Mouse (Mus musculus): ENCODE measurements around the gene Cldn11. TPM values are rescaled to one million over a fixed set of nuclear protein-coding genes. Genes with fewer than 3 reads are reported as not detected.

Cldn11 gene
- polyA plus RNA-seq (2015; fragmentation: Nextera tagmentation; extraction: Ambion mirVana), result 43.4 and 47.0 TPM in 2 replicates

GRCm38 (mm10) chr3:31149706-31150105 is at the start of gene Cldn11:
TSS of gene Cldn11 (plus strand) at chr3:31149920.
- H3K4me2 ChIP-seq (replicated peaks), result peak within 1 kb of the TSS; percentile 92
- no peaks in the 10 kb centered on the region for H3K36me3 ChIP-seq
- 1% methylated on average over 26 of the region's 33 CpGs for WGBS
- H3K4me1 ChIP-seq (replicated peaks), result peaks cover 14% of the 10 kb centered on the region
- peak; percentile 88 for ATAC-seq
- H3K27me3 ChIP-seq, result peaks cover 35% of the 10 kb centered on the region
- peak within 1 kb of the TSS; percentile 47 for H3K4me3 ChIP-seq (replicated peaks)
- peak within 1 kb of the TSS; percentile 63; the same call in 1 of the 2 replicates for H3K9ac ChIP-seq (replicated peaks)
- H3K9me3 ChIP-seq, result no peaks in the 10 kb centered on the region
- H3K27ac ChIP-seq, result no peak within 1 kb of the TSS

DNA sequence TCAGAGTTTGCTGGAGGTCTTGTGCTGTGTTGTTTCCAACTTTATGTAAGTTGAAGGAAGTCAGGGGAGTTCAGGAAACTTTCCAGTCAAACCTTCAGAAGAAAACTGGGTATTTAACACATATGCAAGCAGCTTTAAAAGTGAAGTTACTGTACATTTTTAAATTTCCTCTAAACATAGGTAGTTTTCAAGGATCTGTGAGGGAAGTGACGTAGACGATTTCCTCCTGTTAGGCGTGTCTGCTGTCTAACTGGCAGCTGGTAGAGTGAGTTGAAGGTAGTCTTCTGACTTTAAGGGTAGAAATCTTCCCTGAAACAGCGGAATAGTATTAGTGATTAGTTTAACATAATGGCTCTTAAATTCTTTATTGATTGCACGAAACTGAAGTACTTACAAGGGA is 49.7 kb upstream of the Cldn11 start:
- no peak for ATAC-seq
- 88% methylated on average over 5 of the region's 5 CpGs for WGBS
- no peaks in the 10 kb centered on the region for H3K36me3 ChIP-seq
- H3K27ac ChIP-seq, result no peak overlapping the region
- H3K4me3 ChIP-seq (replicated peaks), result peak overlapping the region; percentile 18
- H3K27me3 ChIP-seq, result no peaks in the 10 kb centered on the region
- peaks cover 73% of the 10 kb centered on the region for H3K4me1 ChIP-seq (replicated peaks)
- H3K9me3 ChIP-seq, result no peaks in the 10 kb centered on the region
- H3K4me2 ChIP-seq (replicated peaks), result peak overlapping the region; percentile 48
- H3K9ac ChIP-seq (replicated peaks), result no peak overlapping the region

GRCm38 (mm10) chr3:31100802-31101201 is 48.9 kb upstream of the Cldn11 start:
- Histone ChIP-seq H3K36me3 (no peaks in the 10 kb centered on the region), H3K27me3 (no peaks in the 10 kb centered on the region), H3K9me3 (no peaks in the 10 kb centered on the region), H3K4me1 (replicated peaks) (peaks cover 74% of the 10 kb centered on the region), H3K4me3 (replicated peaks) (no peak overlapping the region), H3K9ac (replicated peaks) (no peak overlapping the region), H3K4me2 (replicated peaks) (0 out of 2 replicates have a peak overlapping the region, but pooled peaks have one; percentile 22), H3K27ac (no peak overlapping the region)
- ATAC-seq, result no peak
- WGBS, result 94% methylated on average over 3 of the region's 3 CpGs

DNA sequence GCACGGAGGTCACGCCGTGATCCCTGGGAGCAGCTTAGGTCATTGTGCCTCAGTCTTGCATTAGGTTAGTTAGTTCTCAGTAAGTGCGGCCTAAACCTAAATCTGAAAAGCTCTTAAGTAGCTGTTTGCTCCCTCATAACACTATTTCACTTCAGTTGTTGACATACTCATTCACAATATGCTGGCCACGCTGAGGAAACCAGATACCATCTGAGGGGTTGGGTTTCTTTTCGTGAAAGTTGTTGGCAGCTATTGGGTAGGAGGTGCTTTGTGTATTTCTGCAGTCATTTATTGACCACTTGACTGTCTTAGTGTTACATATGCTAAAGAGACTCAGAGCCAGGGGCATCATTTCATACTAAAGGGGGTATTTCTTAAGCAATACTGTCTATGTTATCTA is 44.8 kb upstream of the Cldn11 start:
- Histone ChIP-seq H3K4me2 (replicated peaks) (no peak overlapping the region), H3K9me3 (no peaks in the 10 kb centered on the region), H3K4me1 (replicated peaks) (peaks cover 58% of the 10 kb centered on the region), H3K4me3 (replicated peaks) (no peak overlapping the region), H3K36me3 (no peaks in the 10 kb centered on the region), H3K27ac (no peak overlapping the region), H3K9ac (replicated peaks) (no peak overlapping the region), H3K27me3 (no peaks in the 10 kb centered on the region)
- WGBS, result 82% methylated on average over 6 of the region's 6 CpGs
- no peak for ATAC-seq

- ATAC-seq, result no peak
- Histone ChIP-seq H3K4me1 (replicated peaks) (peaks cover 50% of the 10 kb centered on the region), H3K36me3 (no peaks in the 10 kb centered on the region), H3K4me2 (replicated peaks) (no peak overlapping the region), H3K9ac (replicated peaks) (no peak overlapping the region), H3K27ac (no peak overlapping the region), H3K27me3 (no peaks in the 10 kb centered on the region), H3K9me3 (no peaks in the 10 kb centered on the region), H3K4me3 (replicated peaks) (no peak overlapping the region)
- 93% methylated on average over 6 of the region's 6 CpGs for WGBS
Observed at GRCm38 (mm10) chr3:31106597-31106996, 43.1 kb upstream of the Cldn11 start.

GRCm38 (mm10) chr3:31107674-31108073 is 42.0 kb upstream of the Cldn11 start:
- Histone ChIP-seq H3K4me3 (replicated peaks) (no peak overlapping the region), H3K9me3 (no peaks in the 10 kb centered on the region), H3K4me2 (replicated peaks) (0 out of 2 replicates have a peak overlapping the region, but pooled peaks have one; percentile 2), H3K9ac (replicated peaks) (no peak overlapping the region), H3K4me1 (replicated peaks) (peaks cover 40% of the 10 kb centered on the region), H3K27ac (no peak overlapping the region), H3K27me3 (no peaks in the 10 kb centered on the region), H3K36me3 (0 out of 2 replicates have a peak, but pooled peaks cover under 1% of the 10 kb centered on the region)
- WGBS, result 79% methylated on average over 4 of the region's 4 CpGs
- 0 out of 2 replicates have a peak, but pooled peaks have one; percentile 29 for ATAC-seq

DNA sequence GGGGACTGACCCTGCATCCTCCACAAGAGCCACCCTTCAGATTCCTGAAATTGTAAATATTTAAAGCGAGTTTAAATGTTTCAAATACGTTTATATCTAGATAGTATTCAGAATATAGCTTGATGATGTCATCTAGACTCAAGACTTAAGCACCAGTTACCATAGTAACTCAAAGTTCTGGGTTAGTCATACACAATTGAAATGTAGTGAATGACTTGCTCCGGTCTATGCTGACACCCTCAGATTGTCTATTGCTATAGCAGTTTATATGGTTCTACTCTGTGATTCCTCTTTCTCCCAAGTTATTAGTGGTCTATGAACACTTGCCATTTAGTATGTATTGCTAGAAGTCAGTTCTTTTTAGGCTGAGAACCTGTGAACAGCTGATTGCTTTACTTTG is 40.6 kb upstream of the Cldn11 start:
- Histone ChIP-seq H3K9ac (replicated peaks) (no peak overlapping the region), H3K27me3 (no peaks in the 10 kb centered on the region), H3K27ac (no peak overlapping the region), H3K4me3 (replicated peaks) (no peak overlapping the region), H3K4me2 (replicated peaks) (no peak overlapping the region), H3K36me3 (peaks cover 12% of the 10 kb centered on the region), H3K9me3 (no peaks in the 10 kb centered on the region), H3K4me1 (replicated peaks) (peaks cover 31% of the 10 kb centered on the region)
- 0 out of 2 replicates have a peak, but pooled peaks have one; percentile 58 for ATAC-seq
- WGBS, result 80% methylated on average over 3 of the region's 3 CpGs

- Histone ChIP-seq H3K4me1 (replicated peaks) (no peaks in the 10 kb centered on the region), H3K4me3 (replicated peaks) (no peak overlapping the region), H3K27me3 (no peaks in the 10 kb centered on the region), H3K9ac (replicated peaks) (no peak overlapping the region), H3K36me3 (peaks cover 44% of the 10 kb centered on the region), H3K27ac (no peak overlapping the region), H3K9me3 (no peaks in the 10 kb centered on the region), H3K4me2 (replicated peaks) (no peak overlapping the region)
- no peak for ATAC-seq
- WGBS, result 91% methylated on average over 4 of the region's 4 CpGs
Observed at GRCm38 (mm10) chr3:31123098-31123497, 26.6 kb upstream of the Cldn11 start.

- H3K9ac ChIP-seq (replicated peaks), result no peak overlapping the region
- H3K27me3 ChIP-seq, result no peaks in the 10 kb centered on the region
- H3K9me3 ChIP-seq, result no peaks in the 10 kb centered on the region
- H3K4me3 ChIP-seq (replicated peaks), result no peak overlapping the region
- WGBS, result 72% methylated on average over 4 of the region's 4 CpGs
- no peak for ATAC-seq
- H3K36me3 ChIP-seq, result peaks cover 16% of the 10 kb centered on the region; the same call in 1 of the 2 replicates
- no peaks in the 10 kb centered on the region for H3K4me1 ChIP-seq (replicated peaks)
- no peak overlapping the region for H3K27ac ChIP-seq
- no peak overlapping the region for H3K4me2 ChIP-seq (replicated peaks)
Observed at GRCm38 (mm10) chr3:31126303-31126702, 23.4 kb upstream of the Cldn11 start.

DNA sequence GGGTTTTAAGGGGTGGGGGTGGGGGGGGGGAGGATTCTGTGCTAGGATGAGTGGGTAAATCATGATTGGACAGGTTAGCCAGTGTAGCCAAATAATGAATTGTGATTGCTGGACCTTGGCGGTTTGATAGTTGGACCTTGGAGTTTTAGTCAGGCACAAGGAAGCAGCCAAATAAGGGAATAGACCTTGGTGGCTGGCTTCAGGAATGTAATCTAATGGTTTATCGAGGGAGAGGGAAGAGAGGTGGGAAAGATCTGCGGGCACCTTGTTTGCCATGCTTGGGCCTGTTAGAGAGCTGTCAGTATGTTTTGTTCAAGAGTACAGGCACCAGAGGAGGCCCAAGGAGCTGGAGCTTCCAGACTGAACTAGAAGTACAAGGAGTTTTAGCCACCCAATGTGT is 22.9 kb upstream of the Cldn11 start:
- H3K27me3 ChIP-seq, result no peaks in the 10 kb centered on the region
- H3K4me2 ChIP-seq (replicated peaks), result no peak overlapping the region
- H3K4me1 ChIP-seq (replicated peaks), result no peaks in the 10 kb centered on the region
- WGBS, result 93% methylated on average over 3 of the region's 3 CpGs
- H3K27ac ChIP-seq, result no peak overlapping the region
- H3K9ac ChIP-seq (replicated peaks), result no peak overlapping the region
- ATAC-seq, result no peak
- peaks cover 15% of the 10 kb centered on the region; the same call in 1 of the 2 replicates for H3K36me3 ChIP-seq
- H3K4me3 ChIP-seq (replicated peaks), result no peak overlapping the region
- no peaks in the 10 kb centered on the region for H3K9me3 ChIP-seq

DNA sequence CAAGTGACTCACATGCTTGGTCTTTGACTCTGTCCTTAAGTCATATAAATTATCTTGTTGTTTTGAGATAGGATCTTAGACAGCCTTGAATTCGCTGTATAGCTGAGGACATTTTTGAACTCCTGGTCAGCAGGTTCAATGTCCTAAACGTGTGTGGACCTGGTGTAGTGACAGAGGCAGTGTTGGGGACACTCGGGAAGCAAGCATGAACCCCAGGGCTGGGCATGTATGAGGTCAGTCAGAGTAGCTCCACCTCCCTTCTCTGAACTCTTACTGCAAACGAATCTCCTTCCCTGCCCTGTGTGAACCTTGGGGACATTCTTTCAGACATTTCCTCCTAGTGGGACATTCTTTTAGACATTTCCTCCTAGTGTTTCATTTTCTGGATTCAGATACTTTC is 20.0 kb upstream of the Cldn11 start:
- ATAC-seq, result no peak
- Histone ChIP-seq H3K4me2 (replicated peaks) (no peak overlapping the region), H3K9me3 (no peaks in the 10 kb centered on the region), H3K27ac (no peak overlapping the region), H3K4me3 (replicated peaks) (no peak overlapping the region), H3K36me3 (no peaks in the 10 kb centered on the region), H3K9ac (replicated peaks) (no peak overlapping the region), H3K27me3 (no peaks in the 10 kb centered on the region), H3K4me1 (replicated peaks) (no peaks in the 10 kb centered on the region)
- 61% methylated on average over 4 of the region's 4 CpGs for WGBS

DNA sequence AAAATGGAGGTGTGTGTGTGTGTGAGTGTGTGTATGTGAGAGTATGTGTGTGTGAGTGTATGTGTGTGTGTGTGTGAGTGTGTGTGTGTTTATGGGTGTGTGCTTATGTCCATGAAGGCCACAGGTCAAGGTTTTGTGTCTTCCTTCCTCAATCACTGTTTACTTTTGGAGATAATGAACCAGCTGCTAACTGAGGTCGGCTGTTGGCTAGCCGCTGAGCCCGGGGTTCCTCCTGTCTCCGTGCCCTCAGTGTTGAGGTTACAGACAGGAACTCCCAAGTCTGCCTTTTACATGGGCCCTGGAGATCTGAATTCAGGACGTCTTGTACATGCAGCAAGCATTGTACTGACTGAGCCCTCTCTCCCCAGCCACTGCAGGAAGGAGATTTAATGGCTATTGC is 16.1 kb upstream of the Cldn11 start:
- H3K4me2 ChIP-seq (replicated peaks), result no peak overlapping the region
- H3K4me1 ChIP-seq (replicated peaks), result no peaks in the 10 kb centered on the region
- no peak overlapping the region for H3K4me3 ChIP-seq (replicated peaks)
- no peak overlapping the region for H3K27ac ChIP-seq
- no peaks in the 10 kb centered on the region for H3K27me3 ChIP-seq
- ATAC-seq, result no peak
- H3K9ac ChIP-seq (replicated peaks), result no peak overlapping the region
- H3K9me3 ChIP-seq, result no peaks in the 10 kb centered on the region
- H3K36me3 ChIP-seq, result no peaks in the 10 kb centered on the region
- WGBS, result 80% methylated on average over 5 of the region's 5 CpGs

GRCm38 (mm10) chr3:31134246-31134645 is 15.5 kb upstream of the Cldn11 start:
- no peak overlapping the region for H3K27ac ChIP-seq
- no peak overlapping the region for H3K4me2 ChIP-seq (replicated peaks)
- H3K9me3 ChIP-seq, result no peaks in the 10 kb centered on the region
- H3K9ac ChIP-seq (replicated peaks), result no peak overlapping the region
- no peaks in the 10 kb centered on the region for H3K4me1 ChIP-seq (replicated peaks)
- peak; percentile 34; the same call in 1 of the 2 replicates for ATAC-seq
- 93% methylated on average over 8 of the region's 8 CpGs for WGBS
- no peaks in the 10 kb centered on the region for H3K36me3 ChIP-seq
- H3K4me3 ChIP-seq (replicated peaks), result no peak overlapping the region
- no peaks in the 10 kb centered on the region for H3K27me3 ChIP-seq

Measured in midbrain, embryonic 13.5 days (tissue).